Mouse (Mus musculus): ENCODE data around the gene Riox1. TPM values are rescaled to one million over a fixed set of nuclear protein-coding genes. Genes with fewer than 3 reads are reported as not detected.
A peak's percentile ranks its signal among the peaks of the same experiment; 100 is the strongest.

Gene Riox1
- polyA plus RNA-seq, 1 experiment: 13.0 TPM

- no peaks in the 10 kb centered on the region for H3K36me3 ChIP-seq (ENCODE audit: control insufficient read depth, insufficient read depth, low read length, poor library complexity, severe bottlenecking)
- H3K9ac ChIP-seq (ENCODE audit: low read depth, poor library complexity, severe bottlenecking): peak within 1 kb of the TSS; percentile 94
- peak within 1 kb of the TSS; percentile 84 for H3K27ac ChIP-seq (ENCODE audit: insufficient read depth, low read length)
- H3K4me3 ChIP-seq (ENCODE audit: low read depth, low read length): peak within 1 kb of the TSS; percentile 91
- H3K4me1 ChIP-seq (ENCODE audit: control insufficient read depth, insufficient read depth, low read length): no peaks in the 10 kb centered on the region
- H3K27me3 ChIP-seq (ENCODE audit: control insufficient read depth, insufficient read depth, low read length, poor library complexity, severe bottlenecking): no peaks in the 10 kb centered on the region
- 0 out of 2 replicates have a peak, but pooled peaks have one; percentile 14 for TF ChIP-seq EP300 (IDR thresholded peaks at IDR 0.05; ENCODE audit: insufficient read depth, low read depth, low read length)
- no peak for TF ChIP-seq CTCF (IDR thresholded peaks at IDR 0.05; ENCODE audit: low read depth, low read length)
- peak; percentile 90 for TF ChIP-seq POLR2A (IDR thresholded peaks at IDR 0.05; ENCODE audit: insufficient read depth, low read length)
- H3K9me3 ChIP-seq (replicated peaks; ENCODE audit: control insufficient read depth, insufficient read depth, low read length, poor library complexity, severe bottlenecking): no peaks in the 10 kb centered on the region
Observed at GRCm38 (mm10) chr12:83921535-83922381, 28.6 kb upstream of the Riox1 start, which contains the start of gene Numb. Gene Numb (minus strand): TSS chr12:83921934.

DNA sequence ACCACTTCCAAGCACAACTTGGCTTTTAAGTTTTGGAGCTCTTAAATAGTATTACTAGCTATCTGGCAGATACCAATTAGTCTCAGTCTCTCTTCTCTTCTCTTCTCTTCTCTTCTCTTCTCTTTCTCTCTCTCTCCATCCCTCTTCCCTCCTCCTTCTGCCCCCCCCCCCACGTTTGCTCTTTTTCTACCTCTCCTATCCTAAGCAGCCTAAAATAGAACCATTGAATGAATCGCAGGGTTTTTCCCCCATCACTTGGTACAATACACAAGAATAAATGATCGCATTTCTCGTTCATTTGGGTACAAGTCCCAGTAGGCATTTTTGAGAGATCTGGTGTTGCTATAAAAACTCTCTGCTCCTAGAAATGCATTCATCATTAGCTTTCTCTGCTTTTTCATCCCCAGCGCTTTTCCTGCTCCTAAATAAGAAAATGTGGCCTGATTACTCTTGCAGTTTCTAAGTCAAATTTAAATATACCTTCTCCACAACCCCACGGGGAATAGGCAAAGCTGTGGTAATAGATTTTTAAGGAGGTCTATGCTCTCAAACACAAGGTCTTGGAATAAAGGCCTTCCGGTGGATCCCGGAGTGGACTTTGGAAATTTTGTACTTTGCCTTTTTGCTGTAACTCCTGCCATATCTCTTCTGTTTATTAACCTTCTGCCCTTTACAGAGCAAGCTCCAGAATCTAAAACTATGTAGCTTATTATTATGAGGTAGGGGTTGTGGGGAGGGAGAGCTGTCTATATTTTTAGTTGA is 27.5 kb upstream of the Riox1 start:
- H3K36me3 ChIP-seq (ENCODE audit: control insufficient read depth, insufficient read depth, low read length, poor library complexity, severe bottlenecking): no peaks in the 10 kb centered on the region
- H3K9me3 ChIP-seq (replicated peaks; ENCODE audit: control insufficient read depth, insufficient read depth, low read length, poor library complexity, severe bottlenecking): no peaks in the 10 kb centered on the region
- peak overlapping the region; percentile 84; the same call in 1 of the 2 replicates for H3K27ac ChIP-seq (ENCODE audit: insufficient read depth, low read length)
- TF ChIP-seq POLR2A (IDR thresholded peaks at IDR 0.05; ENCODE audit: insufficient read depth, low read length) (no peak), CTCF (IDR thresholded peaks at IDR 0.05; ENCODE audit: low read depth, low read length) (no peak), EP300 (IDR thresholded peaks at IDR 0.05; ENCODE audit: insufficient read depth, low read depth, low read length) (no peak)
- H3K9ac ChIP-seq (ENCODE audit: low read depth, poor library complexity, severe bottlenecking): peak overlapping the region; percentile 78
- H3K27me3 ChIP-seq (ENCODE audit: control insufficient read depth, insufficient read depth, low read length, poor library complexity, severe bottlenecking): no peaks in the 10 kb centered on the region
- no peak overlapping the region for H3K4me3 ChIP-seq (ENCODE audit: low read depth, low read length)
- no peaks in the 10 kb centered on the region for H3K4me1 ChIP-seq (ENCODE audit: control insufficient read depth, insufficient read depth, low read length)

DNA sequence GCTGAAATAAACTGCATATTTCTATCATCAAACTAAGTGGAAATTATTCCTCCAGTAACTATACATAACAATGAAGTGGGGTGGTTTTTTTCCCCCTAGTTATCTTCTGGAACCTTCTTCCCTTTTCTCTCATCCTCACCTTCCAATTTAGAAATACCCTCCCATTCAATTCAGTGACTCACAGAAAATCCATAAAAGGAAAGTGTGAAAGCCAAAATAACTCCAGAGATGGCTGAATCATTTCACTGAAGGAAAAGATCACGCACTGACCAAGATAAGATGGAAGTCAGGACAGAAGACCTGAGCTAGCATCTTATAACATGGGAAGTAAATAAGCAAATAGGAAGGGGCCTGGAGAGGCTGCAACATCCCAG is 26.9 kb upstream of the Riox1 start:
- no peak overlapping the region for H3K27ac ChIP-seq (ENCODE audit: insufficient read depth, low read length)
- no peak overlapping the region for H3K4me3 ChIP-seq (ENCODE audit: low read depth, low read length)

GRCm38 (mm10) chr12:83924332-83924731 is 26.1 kb upstream of the Riox1 start:
- Histone ChIP-seq H3K4me3 (ENCODE audit: low read depth, low read length) (no peak overlapping the region), H3K4me1 (ENCODE audit: control insufficient read depth, insufficient read depth, low read length) (no peaks in the 10 kb centered on the region), H3K9ac (ENCODE audit: low read depth, poor library complexity, severe bottlenecking) (no peak overlapping the region), H3K36me3 (ENCODE audit: control insufficient read depth, insufficient read depth, low read length, poor library complexity, severe bottlenecking) (no peaks in the 10 kb centered on the region), H3K27ac (ENCODE audit: insufficient read depth, low read length) (no peak overlapping the region), H3K9me3 (replicated peaks; ENCODE audit: control insufficient read depth, insufficient read depth, low read length, poor library complexity, severe bottlenecking) (no peaks in the 10 kb centered on the region), H3K27me3 (ENCODE audit: control insufficient read depth, insufficient read depth, low read length, poor library complexity, severe bottlenecking) (no peaks in the 10 kb centered on the region)
- no peak for TF ChIP-seq POLR2A (IDR thresholded peaks at IDR 0.05; ENCODE audit: insufficient read depth, low read length)
- TF ChIP-seq CTCF (IDR thresholded peaks at IDR 0.05; ENCODE audit: low read depth, low read length): no peak
- TF ChIP-seq EP300 (IDR thresholded peaks at IDR 0.05; ENCODE audit: insufficient read depth, low read depth, low read length): no peak

More for the DNA sequence above, 26.9 kb upstream of the Riox1 start:
- Histone ChIP-seq H3K9ac (ENCODE audit: low read depth, poor library complexity, severe bottlenecking) (no peak overlapping the region), H3K9me3 (replicated peaks; ENCODE audit: control insufficient read depth, insufficient read depth, low read length, poor library complexity, severe bottlenecking) (no peaks in the 10 kb centered on the region), H3K4me1 (ENCODE audit: control insufficient read depth, insufficient read depth, low read length) (no peaks in the 10 kb centered on the region), H3K27me3 (ENCODE audit: control insufficient read depth, insufficient read depth, low read length, poor library complexity, severe bottlenecking) (no peaks in the 10 kb centered on the region), H3K36me3 (ENCODE audit: control insufficient read depth, insufficient read depth, low read length, poor library complexity, severe bottlenecking) (no peaks in the 10 kb centered on the region)
- TF ChIP-seq CTCF (IDR thresholded peaks at IDR 0.05; ENCODE audit: low read depth, low read length) (no peak), POLR2A (IDR thresholded peaks at IDR 0.05; ENCODE audit: insufficient read depth, low read length) (no peak), EP300 (IDR thresholded peaks at IDR 0.05; ENCODE audit: insufficient read depth, low read depth, low read length) (no peak)

DNA sequence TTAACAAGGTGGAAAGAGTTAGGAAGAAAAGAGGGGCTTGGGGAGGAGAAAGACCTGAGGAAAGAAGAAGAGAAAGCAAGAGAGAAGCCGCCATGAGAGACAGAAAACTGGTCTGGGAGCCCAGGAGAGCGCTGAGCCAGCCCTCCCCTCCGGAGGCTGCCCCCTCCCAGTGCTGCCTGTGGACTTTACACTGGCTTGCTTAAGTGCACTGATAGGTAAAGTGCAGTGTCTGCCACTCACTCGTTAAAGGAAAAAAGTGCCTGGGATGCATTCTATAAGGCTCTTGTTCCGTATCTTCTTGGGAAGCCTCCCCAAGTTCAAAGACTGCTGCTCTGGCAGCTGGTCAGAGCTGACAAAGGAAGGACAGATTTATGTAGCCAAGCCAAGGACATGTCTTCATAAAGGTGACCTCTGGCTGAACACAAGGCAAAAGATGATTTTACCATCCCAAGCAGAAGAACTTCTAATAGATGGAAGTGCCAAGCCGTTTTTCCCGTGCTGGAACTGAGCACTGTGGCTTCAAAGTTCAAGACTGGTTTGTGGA is 25.2 kb upstream of the Riox1 start:
- TF ChIP-seq EP300 (IDR thresholded peaks at IDR 0.05; ENCODE audit: insufficient read depth, low read depth, low read length) (no peak), CTCF (IDR thresholded peaks at IDR 0.05; ENCODE audit: low read depth, low read length) (no peak), POLR2A (IDR thresholded peaks at IDR 0.05; ENCODE audit: insufficient read depth, low read length) (no peak)
- Histone ChIP-seq H3K27ac (ENCODE audit: insufficient read depth, low read length) (no peak overlapping the region), H3K4me3 (ENCODE audit: low read depth, low read length) (no peak overlapping the region), H3K27me3 (ENCODE audit: control insufficient read depth, insufficient read depth, low read length, poor library complexity, severe bottlenecking) (no peaks in the 10 kb centered on the region), H3K9me3 (replicated peaks; ENCODE audit: control insufficient read depth, insufficient read depth, low read length, poor library complexity, severe bottlenecking) (no peaks in the 10 kb centered on the region), H3K9ac (ENCODE audit: low read depth, poor library complexity, severe bottlenecking) (no peak overlapping the region), H3K4me1 (ENCODE audit: control insufficient read depth, insufficient read depth, low read length) (no peaks in the 10 kb centered on the region), H3K36me3 (ENCODE audit: control insufficient read depth, insufficient read depth, low read length, poor library complexity, severe bottlenecking) (no peaks in the 10 kb centered on the region)
